Mouse (Mus musculus) CD4-positive, CD25-positive, alpha-beta regulatory T cell, adult 4 months (primary cell): ENCODE results near the gene Pafah1b2. TPM values are rescaled to one million over a fixed set of nuclear protein-coding genes. Genes with fewer than 3 reads are reported as not detected.

Experiments used
- ATAC-seq: one replicate; pipeline ENCODE4 v1.8.0; 2017
- polyA plus RNA-seq, 2 experiments: library from polyadenylated mRNA; unstranded; fragments of 100-300 nt; shearing (Covaris generic); gene quantifications; one replicate each; pipeline ENCODE4 v1.2.1; 2017

The Pafah1b2 gene
- polyA plus RNA-seq, 2 experiments from 2014 or later, result 64.2 to 72.1 TPM

GRCm38 (mm10) chr9:46026058-46026849 lies 13.8 kb upstream of the Pafah1b2 start:
- ATAC-seq, result peak; percentile 41

GRCm38 (mm10) chr9:46023591-46023990 lies 11.1 kb upstream of the Pafah1b2 start:
- ATAC-seq, result no peak

GRCm38 (mm10) chr9:46019975-46020374 lies 7.5 kb upstream of the Pafah1b2 start:
- no peak for ATAC-seq

GRCm38 (mm10) chr9:46018316-46018715 lies 5.8 kb upstream of the Pafah1b2 start:
- no peak for ATAC-seq

- ATAC-seq, result no peak
Measured at GRCm38 (mm10) chr9:46016417-46016816, 3.9 kb upstream of the Pafah1b2 start.

- ATAC-seq, result no peak
Measured at GRCm38 (mm10) chr9:46015831-46016230, 3.3 kb upstream of the Pafah1b2 start.

GRCm38 (mm10) chr9:46015081-46015551 lies 2.6 kb upstream of the Pafah1b2 start:
- peak; percentile 15 for ATAC-seq

- no peak for ATAC-seq
Measured at GRCm38 (mm10) chr9:46014251-46014681, 1.8 kb upstream of the Pafah1b2 start.

- ATAC-seq, result no peak
Measured at GRCm38 (mm10) chr9:46013616-46014015, 1.1 kb upstream of the Pafah1b2 start.

- ATAC-seq, result peak; percentile 16
Measured at GRCm38 (mm10) chr9:46013009-46013586, 608 bp upstream of the Pafah1b2 start.

GRCm38 (mm10) chr9:46011094-46011970 lies 1.2 kb downstream of the Pafah1b2 start:
- no peak for ATAC-seq

GRCm38 (mm10) chr9:46009669-46009983 lies 2.9 kb downstream of the Pafah1b2 start:
- no peak for ATAC-seq

GRCm38 (mm10) chr9:46008931-46009668 lies 3.4 kb downstream of the Pafah1b2 start:
- no peak for ATAC-seq

- ATAC-seq, result no peak
Measured at GRCm38 (mm10) chr9:46006224-46006623, 6.3 kb downstream of the Pafah1b2 start.

- no peak for ATAC-seq
Measured at GRCm38 (mm10) chr9:46004529-46004928, 8.0 kb downstream of the Pafah1b2 start.

GRCm38 (mm10) chr9:46003729-46004128 lies 8.8 kb downstream of the Pafah1b2 start:
- peak; percentile 32 for ATAC-seq

GRCm38 (mm10) chr9:45999009-45999408 lies 13.5 kb downstream of the Pafah1b2 start:
- no peak for ATAC-seq

GRCm38 (mm10) chr9:45985229-45985567 lies 27.3 kb downstream of the Pafah1b2 start:
- peak; percentile 54 for ATAC-seq

GRCm38 (mm10) chr9:45984409-45985228 lies 27.9 kb downstream of the Pafah1b2 start:
- ATAC-seq, result peak; percentile 94

GRCm38 (mm10) chr9:45983676-45984408 lies 28.6 kb downstream of the Pafah1b2 start:
- ATAC-seq, result no peak

GRCm38 (mm10) chr9:45981331-45981730 lies 31.2 kb downstream of the Pafah1b2 start:
- no peak for ATAC-seq
